Mouse (Mus musculus) intestine, postnatal 0 days (tissue): ENCODE data around the gene 1700018F24Rik. TPM values are rescaled to one million over a fixed set of nuclear protein-coding genes. Genes with fewer than 3 reads are reported as not detected.

Source experiments
- ATAC-seq: fragments of 200-750 bp; cut with Nextera tagmentation; 2 replicates; pipeline ENCODE4 v1.8.0; 2017; ENCODE audit warnings: mild to moderate bottlenecking, moderate TSS enrichment, moderate library complexity
- H3K27ac ChIP-seq: fragments of 300-500 bp; sonication (generic); 2 replicates; pipeline ENCODE4 v1.5.1; 2014; ENCODE audit warnings: mild to moderate bottlenecking, low read depth, low read length, moderate library complexity
- H3K27me3 ChIP-seq: fragments of 300-500 bp; sonication (generic); replicated peaks from 2 replicates; pipeline ENCODE4 v1.6.1; 2014; ENCODE audit warnings: low read length, mixed read lengths; ENCODE audit not compliant: control insufficient read depth, insufficient read depth
- H3K36me3 ChIP-seq: fragments of 300-500 bp; sonication (generic); 2 replicates; pipeline ENCODE4 v1.6.1; 2014; ENCODE audit warnings: mild to moderate bottlenecking, moderate library complexity; ENCODE audit not compliant: control insufficient read depth, insufficient read depth
- H3K4me1 ChIP-seq: fragments of 300-500 bp; sonication (generic); replicated peaks from 2 replicates; pipeline ENCODE4 v1.6.1; 2014; ENCODE audit warnings: antibody characterized with exemption, low read length, mixed read lengths; ENCODE audit not compliant: control insufficient read depth, insufficient read depth
- H3K4me2 ChIP-seq: fragments of 300-500 bp; sonication (generic); replicated peaks from 2 replicates; pipeline ENCODE4 v1.6.1; 2014; ENCODE audit warnings: low read depth, mild to moderate bottlenecking, moderate library complexity
- H3K4me3 ChIP-seq: fragments of 300-500 bp; sonication (generic); 2 replicates; pipeline ENCODE4 v1.5.1; 2014; ENCODE audit warnings: low read depth, low read length
- H3K9ac ChIP-seq: fragments of 300-500 bp; sonication (generic); 2 replicates; pipeline ENCODE4 v1.6.1; 2014; ENCODE audit warnings: mild to moderate bottlenecking, low read depth, low read length
- H3K9me3 ChIP-seq: fragments of 300-500 bp; sonication (generic); 2 replicates; pipeline ENCODE4 v1.6.1; 2016; ENCODE audit warnings: mixed run types; ENCODE audit not compliant: control insufficient read depth
- CTCF ChIP-seq: sonication (generic); IDR thresholded peaks from 2 replicates; pipeline ENCODE4 v1.5.1; 2016; ENCODE audit warnings: low read depth, mild to moderate bottlenecking, control low read depth, antibody characterized with exemption, moderate library complexity
- WGBS: fragments of 180-500 bp; shearing (Covaris S2); extraction: QIAGEN DNeasy Blood & Tissue Kit; methylation state at CpG from one replicate; pipeline ENCODE4 v1.1.7; 2014; 5-methylcytosine and 5-hydroxymethylcytosine counted together
- polyA plus RNA-seq: library from polyadenylated mRNA; unstranded; fragments of >200 nt; fragmentation: Nextera tagmentation; extraction: Ambion mirVana; gene quantifications from 2 replicates; pipeline ENCODE4 v1.2.1, GENCODE M21; 2015

Gene 1700018F24Rik
- polyA plus RNA-seq, 1 experiment from 2014 or later = not detected

GRCm38 (mm10) chr5:145089878-145090277 is 47.1 kb downstream of the 1700018F24Rik start:
- no peak for ATAC-seq

More at GRCm38 (mm10) chr5:145089878-145090277, 47.1 kb downstream of the 1700018F24Rik start:
- TF ChIP-seq CTCF = no peak
- WGBS = 55% methylated on average over 3 of the region's 3 CpGs
- H3K4me2 ChIP-seq = no peak overlapping the region
- H3K36me3 ChIP-seq = peaks cover 37% of the 10 kb centered on the region
- H3K27ac ChIP-seq = no peak overlapping the region
- H3K9me3 ChIP-seq = no peaks in the 10 kb centered on the region
- H3K4me3 ChIP-seq = no peak overlapping the region
- no peaks in the 10 kb centered on the region for H3K4me1 ChIP-seq
- no peaks in the 10 kb centered on the region for H3K27me3 ChIP-seq
- H3K9ac ChIP-seq = no peak overlapping the region

Other genes starting within 250 kb of the 1700018F24Rik start
- 7.4 and 8.2 TPM in 2 replicates for gene Smurf1, start 77.1 kb upstream of the 1700018F24Rik start, polyA plus RNA-seq
- gene Gm4871, start 10.2 kb upstream of the 1700018F24Rik start, polyA plus RNA-seq = not detected in 2 replicates
- 122 and 130 TPM in 2 replicates for gene Arpc1a, start 40.8 kb downstream of the 1700018F24Rik start, polyA plus RNA-seq
- 0.08 and 0.13 TPM in 2 replicates for gene Kpna7, start 41.0 kb downstream of the 1700018F24Rik start, polyA plus RNA-seq
- 573 and 610 TPM in 2 replicates for gene Arpc1b, start 71.2 kb downstream of the 1700018F24Rik start, polyA plus RNA-seq
- 49.4 and 55.5 TPM in 2 replicates for gene Pdap1, start 97.2 kb downstream of the 1700018F24Rik start, polyA plus RNA-seq
- gene Bud31, start 97.4 kb downstream of the 1700018F24Rik start, polyA plus RNA-seq = 155 and 160 TPM in 2 replicates
- gene Ptcd1, start 124.1 kb downstream of the 1700018F24Rik start, polyA plus RNA-seq = 9.3 and 9.9 TPM in 2 replicates
- 23.1 and 23.4 TPM in 2 replicates for gene Cpsf4, start 124.2 kb downstream of the 1700018F24Rik start, polyA plus RNA-seq
- 765 and 832 TPM in 2 replicates for gene Atp5j2, start 149.1 kb downstream of the 1700018F24Rik start, polyA plus RNA-seq
- 6.4 and 9.8 TPM in 2 replicates for gene Zkscan14, start 158.9 kb downstream of the 1700018F24Rik start, polyA plus RNA-seq
- 4.1 and 4.6 TPM in 2 replicates for gene Zkscan5, start 161.6 kb downstream of the 1700018F24Rik start, polyA plus RNA-seq
- gene Zfp655, start 188.7 kb downstream of the 1700018F24Rik start, polyA plus RNA-seq = 32.3 and 35.9 TPM in 2 replicates
- 0.14 and 0.30 TPM in 2 replicates for gene Zscan25, start 237.5 kb downstream of the 1700018F24Rik start, polyA plus RNA-seq